Mouse (Mus musculus) spleen, adult 2 months (tissue): ENCODE measurements around the gene Rb1. TPM values are rescaled to one million over a fixed set of nuclear protein-coding genes. Genes with fewer than 3 reads are reported as not detected.

Source experiments
- DNase-seq, 2 experiments: peaks; one replicate each; pipeline versions ENCODE4 v3.0.0 to v3.0.0-alpha.2; 2012 to 2021; ENCODE audit warnings: low spot score in 2 of 2, low read depth in 1 of 2
- H3K27ac ChIP-seq: fragments of 200-500 bp; 2 replicates; pipeline ENCODE4 v1.5.1; 2012; ENCODE audit warnings: low read length, inconsistent platforms; ENCODE audit not compliant: insufficient read depth
- H3K27me3 ChIP-seq: fragments of 200-500 bp; 2 replicates; pipeline ENCODE4 v1.6.1; 2012; ENCODE audit warnings: mild to moderate bottlenecking, moderate library complexity, low read length, inconsistent platforms; ENCODE audit not compliant: control insufficient read depth, insufficient read depth
- H3K36me3 ChIP-seq: fragments of 200-500 bp; 2 replicates; pipeline ENCODE4 v1.6.1; 2012; ENCODE audit warnings: mild to moderate bottlenecking, low read length, inconsistent platforms; ENCODE audit not compliant: control insufficient read depth, insufficient read depth
- H3K4me1 ChIP-seq: fragments of 200-500 bp; 2 replicates; pipeline ENCODE4 v1.6.1; 2011; ENCODE audit warnings: inconsistent platforms; ENCODE audit not compliant: control insufficient read depth, insufficient read depth, insufficient read length
- H3K4me3 ChIP-seq: fragments of 200-500 bp; 2 replicates; pipeline ENCODE4 v1.5.1; 2011; ENCODE audit warnings: mild to moderate bottlenecking, inconsistent platforms; ENCODE audit not compliant: insufficient read depth, insufficient read length; ENCODE audit errors: extremely low read depth
- CTCF ChIP-seq: fragments of 200-500 bp; IDR thresholded peaks from 2 replicates; pipeline ENCODE4 v1.5.1; 2011; ENCODE audit warnings: mild to moderate bottlenecking, inconsistent platforms; ENCODE audit not compliant: insufficient read depth, insufficient read length, insufficient replicate concordance; ENCODE audit errors: extremely low read depth
- POLR2A ChIP-seq: fragments of 200-500 bp; IDR thresholded peaks from 2 replicates; pipeline ENCODE4 v1.6.1; 2011; ENCODE audit warnings: low read depth, low read length, inconsistent platforms
- WGBS: fragments of 180-500 bp; shearing (Covaris S2); methylation state at CpG from one replicate; pipeline ENCODE4 v1.1.7; 2018; 5-methylcytosine and 5-hydroxymethylcytosine counted together
- polyA plus RNA-seq: library from polyadenylated mRNA; depleted of rRNA; stranded (reverse); fragments of >200 nt; gene quantifications from 2 replicates; pipeline ENCODE4 v1.2.3, GENCODE M21; 2012

Gene Rb1
- polyA plus RNA-seq, 1 experiment: 5.2 TPM

GRCm38 (mm10) chr14:73324634-73325455 lies 777 bp downstream of the Rb1 start:
- peak in 1 of 2 experiments; percentile 40 for DNase-seq
- peaks cover 1% of the 10 kb centered on the region; the same call in 1 of the 2 replicates for H3K36me3 ChIP-seq
- 1% methylated on average over 55 of the region's 55 CpGs for WGBS
- H3K27me3 ChIP-seq: no peaks in the 10 kb centered on the region
- H3K4me3 ChIP-seq: peak overlapping the region; percentile 74
- TF ChIP-seq CTCF (no peak), POLR2A (no peak)
- H3K27ac ChIP-seq: peak overlapping the region; percentile 88
- H3K4me1 ChIP-seq: no peaks in the 10 kb centered on the region

- Histone ChIP-seq H3K27me3 (no peaks in the 10 kb centered on the region), H3K27ac (no peak overlapping the region), H3K36me3 (peaks cover 2% of the 10 kb centered on the region), H3K4me3 (no peak overlapping the region; the same call in 1 of the 2 replicates), H3K4me1 (no peaks in the 10 kb centered on the region)
- no peak for DNase-seq
- WGBS: 80% methylated on average over 2 of the region's 2 CpGs
- TF ChIP-seq CTCF (no peak), POLR2A (no peak)
These were observed 1.7 kb downstream of the Rb1 start for GRCm38 (mm10) chr14:73323965-73324364.

- peaks cover 4% of the 10 kb centered on the region for H3K36me3 ChIP-seq
- H3K27ac ChIP-seq: no peak overlapping the region
- no peaks in the 10 kb centered on the region for H3K27me3 ChIP-seq
- DNase-seq: no peak
- no peak overlapping the region for H3K4me3 ChIP-seq
- TF ChIP-seq POLR2A (no peak), CTCF (no peak)
- no peaks in the 10 kb centered on the region for H3K4me1 ChIP-seq
- 80% methylated on average over 3 of the region's 3 CpGs for WGBS
These were observed 3.5 kb downstream of the Rb1 start for GRCm38 (mm10) chr14:73322142-73322541.

GRCm38 (mm10) chr14:73316933-73317332 lies 8.7 kb downstream of the Rb1 start:
- peaks cover 6% of the 10 kb centered on the region for H3K36me3 ChIP-seq
- no peaks in the 10 kb centered on the region for H3K27me3 ChIP-seq
- H3K4me1 ChIP-seq: no peaks in the 10 kb centered on the region; the same call in 1 of the 2 replicates
- no peak overlapping the region for H3K4me3 ChIP-seq
- H3K27ac ChIP-seq: no peak overlapping the region
- TF ChIP-seq POLR2A: no peak
- no peak for DNase-seq

- no peak overlapping the region for H3K27ac ChIP-seq
- no peaks in the 10 kb centered on the region; the same call in 1 of the 2 replicates for H3K4me1 ChIP-seq
- H3K36me3 ChIP-seq: peaks cover 3% of the 10 kb centered on the region
- TF ChIP-seq POLR2A: no peak
- no peak for TF ChIP-seq CTCF
- WGBS: 89% methylated on average over 4 of the region's 4 CpGs
- H3K4me3 ChIP-seq: no peak overlapping the region
- H3K27me3 ChIP-seq: no peaks in the 10 kb centered on the region
- DNase-seq: no peak
These were observed 11.8 kb downstream of the Rb1 start for GRCm38 (mm10) chr14:73313864-73314263.

- H3K4me1 ChIP-seq: no peaks in the 10 kb centered on the region; the same call in 1 of the 2 replicates
- no peak for DNase-seq
- WGBS: 79% methylated on average over 5 of the region's 5 CpGs
- no peak for TF ChIP-seq POLR2A
- no peak for TF ChIP-seq CTCF
- no peak overlapping the region for H3K4me3 ChIP-seq
- no peaks in the 10 kb centered on the region for H3K27me3 ChIP-seq
- peaks cover 1% of the 10 kb centered on the region for H3K36me3 ChIP-seq
- no peak overlapping the region for H3K27ac ChIP-seq
These were observed 12.2 kb downstream of the Rb1 start for GRCm38 (mm10) chr14:73313396-73313795.

- no peak for DNase-seq
- Histone ChIP-seq H3K36me3 (peaks cover 1% of the 10 kb centered on the region), H3K27me3 (no peaks in the 10 kb centered on the region), H3K27ac (no peak overlapping the region), H3K4me3 (no peak overlapping the region), H3K4me1 (no peaks in the 10 kb centered on the region; the same call in 1 of the 2 replicates)
- 90% methylated on average over 5 of the region's 5 CpGs for WGBS
- TF ChIP-seq POLR2A (no peak), CTCF (no peak)
These were observed 12.7 kb downstream of the Rb1 start for GRCm38 (mm10) chr14:73312909-73313308.
